Mouse (Mus musculus) spleen, adult 2 months (tissue): Measurements from ENCODE around the gene Herc3. TPM values are rescaled to one million over a fixed set of nuclear protein-coding genes. Genes with fewer than 3 reads are reported as not detected.

Source experiments
- DNase-seq, 2 experiments: peaks; one replicate each; pipeline versions ENCODE4 v3.0.0 to v3.0.0-alpha.2; 2012 to 2021; ENCODE audit warnings: low spot score in 2 of 2, low read depth in 1 of 2
- H3K27ac ChIP-seq: fragments of 200-500 bp; 2 replicates; pipeline ENCODE4 v1.5.1; 2012; ENCODE audit warnings: low read length, inconsistent platforms; ENCODE audit not compliant: insufficient read depth
- H3K27me3 ChIP-seq: fragments of 200-500 bp; 2 replicates; pipeline ENCODE4 v1.6.1; 2012; ENCODE audit warnings: mild to moderate bottlenecking, moderate library complexity, low read length, inconsistent platforms; ENCODE audit not compliant: control insufficient read depth, insufficient read depth
- H3K36me3 ChIP-seq: fragments of 200-500 bp; 2 replicates; pipeline ENCODE4 v1.6.1; 2012; ENCODE audit warnings: mild to moderate bottlenecking, low read length, inconsistent platforms; ENCODE audit not compliant: control insufficient read depth, insufficient read depth
- H3K4me1 ChIP-seq: fragments of 200-500 bp; 2 replicates; pipeline ENCODE4 v1.6.1; 2011; ENCODE audit warnings: inconsistent platforms; ENCODE audit not compliant: control insufficient read depth, insufficient read depth, insufficient read length
- H3K4me3 ChIP-seq: fragments of 200-500 bp; 2 replicates; pipeline ENCODE4 v1.5.1; 2011; ENCODE audit warnings: mild to moderate bottlenecking, inconsistent platforms; ENCODE audit not compliant: insufficient read depth, insufficient read length; ENCODE audit errors: extremely low read depth
- CTCF ChIP-seq: fragments of 200-500 bp; IDR thresholded peaks from 2 replicates; pipeline ENCODE4 v1.5.1; 2011; ENCODE audit warnings: mild to moderate bottlenecking, inconsistent platforms; ENCODE audit not compliant: insufficient read depth, insufficient read length, insufficient replicate concordance; ENCODE audit errors: extremely low read depth
- POLR2A ChIP-seq: fragments of 200-500 bp; IDR thresholded peaks from 2 replicates; pipeline ENCODE4 v1.6.1; 2011; ENCODE audit warnings: low read depth, low read length, inconsistent platforms
- WGBS: fragments of 180-500 bp; shearing (Covaris S2); methylation state at CpG from one replicate; pipeline ENCODE4 v1.1.7; 2018; 5-methylcytosine and 5-hydroxymethylcytosine counted together
- polyA plus RNA-seq: library from polyadenylated mRNA; depleted of rRNA; stranded (reverse); fragments of >200 nt; gene quantifications from 2 replicates; pipeline ENCODE4 v1.2.3, GENCODE M21; 2012

Herc3 gene
- polyA plus RNA-seq, 1 experiment, result 21.3 TPM

GRCm38 (mm10) chr6:58913551-58913950 lies 82.3 kb downstream of the Herc3 start:
- TF ChIP-seq CTCF (no peak), POLR2A (no peak)
- Histone ChIP-seq H3K36me3 (peaks cover 10% of the 10 kb centered on the region), H3K27ac (no peak overlapping the region), H3K4me3 (no peak overlapping the region), H3K4me1 (no peaks in the 10 kb centered on the region), H3K27me3 (no peaks in the 10 kb centered on the region)
- 75% methylated on average over 3 of the region's 3 CpGs for WGBS
- DNase-seq, result no peak

- no peak overlapping the region for H3K4me3 ChIP-seq
- WGBS, result 89% methylated on average over 5 of the region's 5 CpGs
- DNase-seq, result no peak
- TF ChIP-seq CTCF (no peak), POLR2A (no peak)
- H3K36me3 ChIP-seq, result peaks cover 13% of the 10 kb centered on the region
- no peaks in the 10 kb centered on the region for H3K27me3 ChIP-seq
- no peak overlapping the region for H3K27ac ChIP-seq
- no peaks in the 10 kb centered on the region for H3K4me1 ChIP-seq
These were observed 82.7 kb downstream of the Herc3 start for GRCm38 (mm10) chr6:58913971-58914370.

GRCm38 (mm10) chr6:58916498-58916897 lies 85.2 kb downstream of the Herc3 start:
- H3K27me3 ChIP-seq, result no peaks in the 10 kb centered on the region
- DNase-seq, result no peak
- no peak for TF ChIP-seq CTCF
- no peak for TF ChIP-seq POLR2A
- peaks cover 15% of the 10 kb centered on the region for H3K36me3 ChIP-seq
- WGBS, result 24% methylated on average over 5 of the region's 5 CpGs
- no peak overlapping the region for H3K4me3 ChIP-seq
- no peaks in the 10 kb centered on the region for H3K4me1 ChIP-seq
- no peak overlapping the region for H3K27ac ChIP-seq

GRCm38 (mm10) chr6:58920735-58921134 lies 89.5 kb downstream of the Herc3 start:
- peaks cover 15% of the 10 kb centered on the region for H3K36me3 ChIP-seq
- H3K27ac ChIP-seq, result no peak overlapping the region
- TF ChIP-seq POLR2A (no peak), CTCF (no peak)
- no peak overlapping the region for H3K4me3 ChIP-seq
- H3K27me3 ChIP-seq, result no peaks in the 10 kb centered on the region
- H3K4me1 ChIP-seq, result no peaks in the 10 kb centered on the region
- whole genome bisulfite sequencing, result 91% methylated on average over 6 of the region's 6 CpGs
- no peak for DNase-seq

- no peak for DNase-seq
- H3K4me1 ChIP-seq, result no peaks in the 10 kb centered on the region
- TF ChIP-seq CTCF (no peak), POLR2A (no peak)
- 65% methylated on average over 3 of the region's 3 CpGs for WGBS
- H3K27ac ChIP-seq, result no peak overlapping the region
- no peaks in the 10 kb centered on the region for H3K27me3 ChIP-seq
- no peak overlapping the region for H3K4me3 ChIP-seq
- peaks cover 14% of the 10 kb centered on the region for H3K36me3 ChIP-seq
These were observed 90.4 kb downstream of the Herc3 start for GRCm38 (mm10) chr6:58921623-58922022.

GRCm38 (mm10) chr6:58922511-58922910 lies 91.2 kb downstream of the Herc3 start:
- Histone ChIP-seq H3K4me3 (no peak overlapping the region), H3K27me3 (no peaks in the 10 kb centered on the region), H3K36me3 (peaks cover 10% of the 10 kb centered on the region), H3K4me1 (no peaks in the 10 kb centered on the region), H3K27ac (no peak overlapping the region)
- TF ChIP-seq POLR2A (no peak), CTCF (no peak)
- WGBS, result 91% methylated on average over 5 of the region's 5 CpGs
- DNase-seq, result no peak

- H3K36me3 ChIP-seq, result no peaks in the 10 kb centered on the region
- H3K27ac ChIP-seq, result no peak overlapping the region
- DNase-seq, result no peak
- 78% methylated on average over 2 of the region's 2 CpGs for WGBS
- H3K4me3 ChIP-seq, result no peak overlapping the region
- no peaks in the 10 kb centered on the region for H3K27me3 ChIP-seq
- no peaks in the 10 kb centered on the region for H3K4me1 ChIP-seq
- TF ChIP-seq CTCF (no peak), POLR2A (no peak)
These were observed 96.6 kb downstream of the Herc3 start for GRCm38 (mm10) chr6:58927881-58928280.
